Mouse (Mus musculus): ENCODE data around the gene C2cd5.

- TF ChIP-seq EP300 (IDR thresholded peaks at IDR 0.05; ENCODE audit: low read depth) (no peak), CTCF (IDR thresholded peaks at IDR 0.05; ENCODE audit: low read depth) (no peak)
Measured at GRCm38 (mm10) chr6:143119325-143119724, 19.4 kb upstream of the C2cd5 start.
